Mouse (Mus musculus): ENCODE data around the gene Fam126a. TPM values are rescaled to one million over a fixed set of nuclear protein-coding genes. Genes with fewer than 3 reads are reported as not detected.
"Not testable (repeated sequence)": the region's sequence is repeated elsewhere in the genome, so short reads cannot be mapped to it uniquely, and the experiment has no call there.

The Fam126a gene
- total and polyA plus RNA-seq, 3 experiments: 19.6 to 32.6 (median 22.6) TPM

DNA sequence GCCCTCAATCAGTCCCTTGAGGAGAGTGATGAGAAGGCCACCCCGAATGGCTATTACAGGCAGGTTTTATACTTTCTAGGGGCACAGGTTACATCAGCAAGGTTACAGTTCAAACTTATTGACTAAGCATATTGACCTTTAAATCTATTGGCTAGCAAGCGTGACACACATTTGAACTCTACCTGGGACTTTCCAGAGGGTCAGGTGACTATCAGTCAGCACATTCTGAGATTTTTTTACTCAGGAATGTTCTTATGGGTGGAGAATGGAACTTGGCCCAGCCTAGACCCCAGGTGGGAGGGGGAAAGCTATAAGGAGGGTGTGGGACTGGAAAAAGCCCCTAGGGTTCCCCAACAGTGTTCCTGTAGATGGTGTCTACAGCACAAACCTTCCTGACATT is 159.2 kb downstream of the Fam126a start:
- H3K9me3 ChIP-seq (replicated peaks; ENCODE audit: low read length); H3K27me3 ChIP-seq (replicated peaks); H3K36me3 ChIP-seq (replicated peaks in 1 of 2; ENCODE audit: control insufficient read depth in 1 of 2, insufficient read depth in 1 of 2, low read length in 1 of 2); H3K79me2 ChIP-seq (replicated peaks; ENCODE audit: control insufficient read depth, extremely low read depth, insufficient read depth, poor library complexity, severe bottlenecking); DNase-seq (ENCODE audit: extremely low read depth); dilution Hi-C loops (cut with MboI; ENCODE audit: extremely low pct_ligation_motif_present, extremely low pct_unique_long_range_greater_than_20kb, low sequenced_read_pairs); H3K4me3 ChIP-seq (replicated peaks in 1 of 3; ENCODE audit: low read depth in 2 of 3, low read length in 2 of 3, poor library complexity in 1 of 3); in situ Hi-C loops (cut with MboI; ENCODE audit: low pct_ligation_motif_present, low pct_unique_long_range_greater_than_20kb, low sequenced_read_pairs): not testable (repeated sequence)
- Histone ChIP-seq H3K27ac (ENCODE audit: insufficient read depth, low read depth) (peak overlapping the region; percentile 65), H3K4me1 (ENCODE audit: control insufficient read depth in 1 of 2, insufficient read depth in 2 of 2) (peaks cover 35 to 62% of the 10 kb centered on the region in 2 experiments), H3K4me2 (ENCODE audit: insufficient read depth, low read depth, poor library complexity, severe bottlenecking) (peak overlapping the region; percentile 32), H3K9ac (ENCODE audit: insufficient read depth, low read depth) (peak overlapping the region; percentile 34; the same call in 1 of the 2 replicates)
- TF ChIP-seq MAFK (IDR thresholded peaks at IDR 0.05; ENCODE audit: insufficient replicate concordance, low read length) (peak; percentile 69; the same call in 1 of the 2 replicates), BHLHE40 (IDR thresholded peaks at IDR 0.05; ENCODE audit: low read depth, low read length) (peak; percentile 75), ZNF384 (IDR thresholded peaks at IDR 0.05; ENCODE audit: low read depth, low read length) (peak; percentile 58; the same call in 1 of the 2 replicates), USF1 (IDR thresholded peaks at IDR 0.05; ENCODE audit: low read depth, low read length) (peak; percentile 41), EP300 (IDR thresholded peaks at IDR 0.05; ENCODE audit: low read length) (peak; percentile 38; the same call in 1 of the 2 replicates), ETS1 (conservative IDR thresholded peaks at IDR 0.05; ENCODE audit: low read depth, low read length) (peak; percentile 73), TBP (conservative IDR thresholded peaks at IDR 0.05; ENCODE audit: low read depth, low read length) (0 out of 2 replicates have a peak, but pooled peaks have one; percentile 47)

DNA sequence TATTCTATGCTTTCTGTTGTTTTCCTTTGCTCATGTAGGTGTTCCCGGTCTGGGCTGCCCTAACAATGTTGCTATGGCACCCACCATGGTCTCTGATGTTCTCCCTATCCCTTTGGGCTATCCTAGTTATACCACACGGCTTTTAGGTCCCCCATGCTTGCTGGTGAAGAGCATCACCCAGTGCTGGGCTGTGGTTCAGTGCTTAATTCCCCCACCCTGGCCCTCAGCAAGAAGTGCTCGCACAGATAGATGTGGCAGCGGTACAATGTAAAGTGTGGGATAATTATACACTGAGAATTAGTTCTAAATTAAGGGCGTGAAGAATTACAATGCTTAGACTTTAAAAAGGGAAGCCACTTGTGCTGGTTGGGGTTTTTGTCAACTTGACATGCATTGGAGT is 164.5 kb downstream of the Fam126a start:
- no peak overlapping the region for H3K9ac ChIP-seq (ENCODE audit: insufficient read depth, low read depth)
- no peaks in the 10 kb centered on the region for H3K27me3 ChIP-seq (replicated peaks)
- dilution Hi-C loops (cut with MboI; ENCODE audit: extremely low pct_ligation_motif_present, extremely low pct_unique_long_range_greater_than_20kb, low sequenced_read_pairs): no loop called here
- no peaks in the 10 kb centered on the region for H3K9me3 ChIP-seq (replicated peaks; ENCODE audit: low read length)
- no peak for DNase-seq (ENCODE audit: extremely low read depth)
- TF ChIP-seq MEF2A (IDR thresholded peaks at IDR 0.05; ENCODE audit: borderline replicate concordance, low read depth, low read length) (no peak), CTCF (conservative IDR thresholded peaks at IDR 0.05 in 1 of 2, IDR thresholded peaks at IDR 0.05 in 1 of 2; ENCODE audit: low read depth in 2 of 2, low read length in 2 of 2) (no peak), UBTF (IDR thresholded peaks at IDR 0.05; ENCODE audit: low read depth, low read length) (no peak), ZKSCAN1 (IDR thresholded peaks at IDR 0.05; ENCODE audit: borderline replicate concordance, low read depth, low read length) (no peak), CHD1 (IDR thresholded peaks at IDR 0.05; ENCODE audit: low read depth, low read length) (no peak), NRF1 (IDR thresholded peaks at IDR 0.05; ENCODE audit: low read depth, low read length) (no peak), IRF4 (IDR thresholded peaks at IDR 0.05; ENCODE audit: low read depth, low read length) (no peak), KAT2A (IDR thresholded peaks at IDR 0.05; ENCODE audit: insufficient replicate concordance, low read length) (no peak), ZMIZ1 (IDR thresholded peaks at IDR 0.05; ENCODE audit: low read depth, low read length) (no peak), ZC3H11A (IDR thresholded peaks at IDR 0.05; ENCODE audit: low read depth, low read length) (no peak)
- H3K79me2 ChIP-seq (replicated peaks; ENCODE audit: control insufficient read depth, extremely low read depth, insufficient read depth, poor library complexity, severe bottlenecking): no peaks in the 10 kb centered on the region
- no peak overlapping the region for H3K4me2 ChIP-seq (ENCODE audit: insufficient read depth, low read depth, poor library complexity, severe bottlenecking)
- H3K36me3 ChIP-seq (replicated peaks in 1 of 2; ENCODE audit: control insufficient read depth in 1 of 2, insufficient read depth in 1 of 2, low read length in 1 of 2): peaks cover 0 to 21% of the 10 kb centered on the region in 2 experiments
- in situ Hi-C loops (cut with MboI; ENCODE audit: low pct_ligation_motif_present, low pct_unique_long_range_greater_than_20kb, low sequenced_read_pairs): no loop called here
- no peak overlapping the region for H3K4me3 ChIP-seq (replicated peaks in 1 of 3; ENCODE audit: low read depth in 2 of 3, low read length in 2 of 3, poor library complexity in 1 of 3)
- H3K27ac ChIP-seq (ENCODE audit: insufficient read depth, low read depth): no peak overlapping the region
- H3K4me1 ChIP-seq (ENCODE audit: control insufficient read depth in 1 of 2, insufficient read depth in 2 of 2): peaks cover 4 to 49% of the 10 kb centered on the region in 2 experiments

Other genes with a start within 250 kb of the Fam126a start
- 35.3 and 47.2 TPM in 2 replicates for gene Pus7, start 247.0 kb downstream of the Fam126a start, total RNA-seq (2012; rRNA removed)
- 62.9 and 66.9 TPM in 2 replicates for gene Pus7, start 247.0 kb downstream of the Fam126a start, total RNA-seq (2014; rRNA removed)
- gene Pus7, start 247.0 kb downstream of the Fam126a start, polyA plus RNA-seq (2012; ENCODE audit: insufficient read length, low read depth): 61.9 and 74.7 TPM in 2 replicates
- gene Rint1, start 243.0 kb downstream of the Fam126a start, total RNA-seq (2012; rRNA removed): 16.2 and 18.2 TPM in 2 replicates
- gene Rint1, start 243.0 kb downstream of the Fam126a start, total RNA-seq (2014; rRNA removed): 17.6 and 19.5 TPM in 2 replicates
- 14.7 and 15.6 TPM in 2 replicates for gene Rint1, start 243.0 kb downstream of the Fam126a start, polyA plus RNA-seq (2012; ENCODE audit: insufficient read length, low read depth)
- 184 and 201 TPM in 2 replicates for gene Tomm7, start 186.5 kb downstream of the Fam126a start, total RNA-seq (2012; rRNA removed)
- 142 and 146 TPM in 2 replicates for gene Tomm7, start 186.5 kb downstream of the Fam126a start, total RNA-seq (2014; rRNA removed)
- 133 and 162 TPM in 2 replicates for gene Tomm7, start 186.5 kb downstream of the Fam126a start, polyA plus RNA-seq (2012; ENCODE audit: insufficient read length, low read depth)
- 20.0 and 20.4 TPM in 2 replicates for gene Klhl7, start 69.9 kb upstream of the Fam126a start, total RNA-seq (2012; rRNA removed)
- 71.4 and 72.1 TPM in 2 replicates for gene Klhl7, start 69.9 kb upstream of the Fam126a start, total RNA-seq (2014; rRNA removed)
- 23.2 and 26.5 TPM in 2 replicates for gene Klhl7, start 69.9 kb upstream of the Fam126a start, polyA plus RNA-seq (2012; ENCODE audit: insufficient read length, low read depth)
- gene Nupl2, start 134.3 kb upstream of the Fam126a start, total RNA-seq (2012; rRNA removed): 12.0 and 15.7 TPM in 2 replicates
- gene Nupl2, start 134.3 kb upstream of the Fam126a start, total RNA-seq (2014; rRNA removed): 33.4 and 33.9 TPM in 2 replicates
- 24.8 and 28.9 TPM in 2 replicates for gene Nupl2, start 134.3 kb upstream of the Fam126a start, polyA plus RNA-seq (2012; ENCODE audit: insufficient read length, low read depth)